Mouse (Mus musculus) cortical plate, adult 2 months (tissue): ENCODE measurements around the gene Gm42791.

Experiments
- CTCF ChIP-seq: fragments of 200-500 bp; IDR thresholded peaks from 2 replicates; pipeline ENCODE4 v1.5.1; 2011; ENCODE audit warnings: mild to moderate bottlenecking, control low read depth, low read length; ENCODE audit not compliant: insufficient read depth; ENCODE audit errors: extremely low read depth
- POLR2A ChIP-seq: fragments of 200-500 bp; IDR thresholded peaks from 2 replicates; pipeline ENCODE4 v1.6.1; 2011; ENCODE audit warnings: mild to moderate bottlenecking, low read length, control low read depth; ENCODE audit not compliant: insufficient read depth; ENCODE audit errors: extremely low read depth

- TF ChIP-seq POLR2A (0 out of 2 replicates have a peak, but pooled peaks have one; percentile 14), CTCF (no peak)
These were observed 19.8 kb upstream of the Gm42791 start for GRCm38 (mm10) chr5:149014600-149015268.
